Mouse (Mus musculus): Measurements from ENCODE around the gene Nub1.

Nub1 gene

DNA sequence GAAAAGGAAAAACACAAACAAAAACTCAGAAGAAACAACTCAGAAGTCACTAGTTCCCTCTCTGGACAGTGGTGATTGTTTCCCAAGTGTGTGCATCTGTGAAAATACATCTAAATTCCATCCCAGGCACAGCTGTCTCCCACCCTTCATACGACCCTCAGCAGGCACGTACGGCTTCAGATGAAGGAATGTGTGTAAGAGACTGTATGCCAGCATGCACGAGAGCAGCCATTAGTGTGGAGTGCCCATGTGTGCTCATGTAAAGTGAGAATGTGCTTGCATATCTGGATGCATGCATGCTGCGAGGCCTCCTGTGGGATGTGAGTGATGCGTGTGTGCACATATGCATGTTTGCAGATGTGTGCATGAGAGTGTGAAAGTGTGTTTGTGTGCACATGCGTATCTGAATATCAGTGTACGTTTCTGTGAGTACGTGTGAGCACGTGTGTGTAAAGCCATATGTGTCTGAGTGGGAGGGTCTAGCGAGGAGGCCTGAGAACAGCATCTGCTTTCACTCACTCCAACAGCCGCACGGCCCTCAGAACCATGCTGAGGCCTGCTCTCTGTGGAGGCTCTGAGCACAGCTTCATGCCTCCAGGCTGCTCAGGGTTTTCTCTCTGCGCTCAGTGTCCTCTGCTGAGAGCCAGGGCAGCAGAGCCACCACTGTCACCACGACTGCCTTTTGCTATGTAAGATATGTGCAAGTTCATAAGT, 56.0 kb downstream of the Nub1 start:
- no peak for DNase-seq (ENCODE audit: low read depth)

- DNase-seq (ENCODE audit: low read depth), result no peak
These were observed 58.6 kb downstream of the Nub1 start for GRCm38 (mm10) chr5:24743956-24744355.

DNA sequence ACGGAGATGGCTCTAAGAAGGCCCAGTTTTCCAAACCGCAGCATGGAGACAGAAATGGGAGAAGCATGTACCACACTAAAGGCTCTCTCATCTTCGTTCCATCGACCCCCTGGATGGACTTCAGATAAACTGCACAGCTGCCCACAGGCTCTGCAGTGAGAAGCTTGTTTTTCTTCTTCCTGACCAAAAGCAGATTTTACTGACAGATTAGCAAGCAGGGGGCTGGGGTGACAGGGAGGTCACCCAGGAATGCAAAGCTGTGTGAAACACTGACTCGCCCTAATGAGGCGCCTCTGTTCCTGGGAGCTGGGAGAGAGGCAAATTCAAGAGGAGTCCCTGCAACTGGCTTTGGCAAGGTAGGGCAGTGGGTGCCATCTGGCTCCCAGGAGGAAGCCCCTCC, 62.2 kb downstream of the Nub1 start:
- DNase-seq (ENCODE audit: low read depth), result no peak

DNA sequence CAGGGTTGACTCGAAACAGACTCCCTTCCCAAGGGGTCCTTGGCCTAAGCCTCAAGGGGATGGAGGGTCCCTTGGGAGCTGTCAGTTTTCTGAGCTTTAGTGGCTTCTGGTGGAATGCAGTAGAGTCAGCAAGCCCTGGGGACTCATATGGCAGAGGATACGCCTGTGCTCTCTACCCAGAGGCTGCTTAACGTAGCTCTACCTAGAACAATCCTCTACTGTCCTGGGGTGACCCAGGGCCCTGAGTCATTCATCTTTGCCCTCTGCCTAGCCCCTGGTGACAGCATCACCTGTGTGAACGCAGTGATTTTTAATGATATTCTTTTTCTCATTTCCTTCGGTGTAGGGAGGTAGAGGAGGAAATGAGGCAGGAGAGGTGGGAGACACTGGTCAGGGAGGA, 64.4 kb downstream of the Nub1 start:
- no peak for DNase-seq (ENCODE audit: low read depth)

DNA sequence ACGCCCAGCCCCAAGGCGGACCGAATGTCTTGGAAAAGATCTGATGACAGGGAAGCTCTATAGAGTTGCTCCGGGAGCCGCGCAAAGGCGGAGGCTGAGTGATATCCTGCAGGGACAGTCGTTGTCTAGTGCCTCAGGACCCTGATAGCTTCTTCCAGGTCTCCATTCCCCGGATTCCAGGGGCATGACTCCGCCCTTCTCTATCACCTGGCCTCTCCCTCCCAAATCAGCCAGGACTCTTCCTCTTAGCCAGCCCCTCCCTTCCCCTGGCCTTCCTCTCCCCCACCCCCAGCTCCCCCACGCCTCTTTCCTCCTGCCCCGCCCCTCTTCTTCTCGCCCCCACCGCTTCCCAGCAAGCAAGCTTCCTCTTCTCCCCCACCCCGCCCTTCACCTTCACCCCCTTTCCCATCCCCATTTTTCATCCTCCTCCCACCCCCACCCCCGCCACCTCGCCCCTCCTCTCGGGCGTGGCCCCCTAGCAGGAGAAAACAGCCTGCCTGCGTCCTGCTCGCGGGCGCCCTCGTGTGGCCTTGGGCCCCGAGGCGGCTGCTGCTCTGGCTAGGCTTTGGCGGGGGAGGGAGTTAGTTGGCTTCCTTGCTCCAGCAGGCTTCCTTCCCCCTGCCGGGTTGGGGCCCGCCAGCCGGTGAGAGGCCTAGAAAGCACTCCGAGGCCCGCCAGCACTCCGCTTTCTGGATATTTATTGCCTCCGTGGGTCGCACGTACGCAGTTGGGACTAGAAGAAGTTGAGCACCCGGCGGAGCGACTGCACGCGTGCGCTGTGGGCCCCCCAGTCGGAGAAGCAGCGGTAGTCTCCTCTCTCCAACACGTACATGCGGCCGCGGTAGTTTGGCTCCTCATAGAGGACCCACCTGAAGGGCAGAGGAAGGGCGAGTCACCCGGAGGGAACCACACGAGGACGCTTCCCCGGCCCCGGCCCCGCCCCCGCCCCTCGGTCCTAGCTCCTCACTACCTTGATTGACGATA, 65.3 kb downstream of the Nub1 start:
- peak; percentile 75 for DNase-seq (ENCODE audit: low read depth)

DNA sequence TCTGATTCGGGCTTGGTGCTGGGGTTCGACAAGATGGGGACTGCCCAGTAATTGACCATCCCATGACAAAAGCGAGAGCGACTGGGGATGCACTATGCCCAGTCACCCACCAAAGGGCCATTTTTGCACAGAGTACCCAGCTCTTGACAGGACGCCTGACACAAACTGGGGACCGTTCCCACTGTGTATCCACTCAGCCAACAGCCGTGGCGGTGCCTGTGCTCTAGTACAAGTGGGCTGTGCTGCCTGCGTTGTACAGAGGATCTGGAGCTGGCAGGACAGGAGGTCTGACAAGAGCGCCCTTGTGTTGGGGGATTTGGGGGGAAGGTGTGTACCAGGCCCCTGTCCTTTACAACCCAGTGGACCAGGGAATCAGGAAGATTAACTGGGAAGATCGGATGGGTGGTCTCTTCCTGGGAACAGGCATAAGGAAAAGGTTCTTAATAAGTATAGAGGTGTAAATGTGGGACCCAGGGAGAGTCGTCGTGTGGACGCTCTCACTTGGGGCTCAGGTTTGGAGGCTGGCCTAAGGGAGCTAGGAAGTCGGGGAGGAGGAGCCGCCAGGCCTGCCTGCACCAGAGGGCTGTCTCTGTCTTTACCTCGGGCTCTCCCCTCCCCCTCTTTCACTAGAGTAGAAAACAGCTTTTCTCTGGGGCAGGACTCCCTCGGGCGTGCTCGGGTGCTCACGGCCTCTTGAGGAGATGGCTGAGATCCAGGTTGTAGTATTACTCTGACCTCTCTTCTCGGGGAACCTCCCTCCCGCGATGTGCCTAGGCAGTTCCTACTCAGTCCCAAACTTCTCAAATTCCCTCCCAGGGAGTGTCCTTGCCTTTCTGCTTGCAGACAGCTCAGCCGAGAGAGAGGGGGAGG, 66.2 kb downstream of the Nub1 start:
- no peak for DNase-seq (ENCODE audit: low read depth)

DNA sequence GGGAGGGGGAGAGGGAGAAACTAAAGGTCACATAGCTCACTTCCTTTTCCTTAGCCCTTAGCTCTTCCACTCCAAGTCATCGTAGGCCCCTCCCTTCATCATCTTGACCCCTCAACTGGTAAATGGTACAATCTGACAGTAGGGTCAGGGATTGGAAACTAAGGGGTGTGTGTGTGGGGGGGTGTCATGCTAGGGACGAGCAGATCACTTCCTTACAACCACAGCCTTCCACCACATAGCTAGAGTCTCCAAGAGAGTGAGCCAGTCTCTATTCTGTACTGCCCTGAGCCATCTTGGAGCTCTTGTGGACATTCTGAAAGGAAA, 66.8 kb downstream of the Nub1 start:
- no peak for DNase-seq (ENCODE audit: low read depth)

DNA sequence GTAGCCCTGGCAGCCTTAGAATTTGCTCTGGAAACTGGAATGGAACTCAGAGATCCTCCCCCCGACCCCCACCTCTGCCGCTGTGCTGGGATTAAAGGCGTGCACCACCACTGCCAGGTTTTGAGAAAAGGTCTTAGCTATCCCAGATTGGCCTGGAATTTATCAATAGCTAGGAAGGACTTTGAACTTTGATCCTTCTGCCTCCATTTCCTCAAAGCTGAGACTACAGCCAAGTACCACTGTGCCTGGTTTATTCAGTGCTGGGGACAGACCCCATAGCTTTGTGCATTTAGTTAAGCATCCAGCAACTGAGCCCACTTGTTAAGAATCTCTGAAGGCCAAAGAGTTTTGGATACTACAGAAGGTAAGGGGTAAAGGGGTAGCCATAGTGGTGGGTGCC, 71.6 kb downstream of the Nub1 start:
- no peak for DNase-seq (ENCODE audit: low read depth)

DNA sequence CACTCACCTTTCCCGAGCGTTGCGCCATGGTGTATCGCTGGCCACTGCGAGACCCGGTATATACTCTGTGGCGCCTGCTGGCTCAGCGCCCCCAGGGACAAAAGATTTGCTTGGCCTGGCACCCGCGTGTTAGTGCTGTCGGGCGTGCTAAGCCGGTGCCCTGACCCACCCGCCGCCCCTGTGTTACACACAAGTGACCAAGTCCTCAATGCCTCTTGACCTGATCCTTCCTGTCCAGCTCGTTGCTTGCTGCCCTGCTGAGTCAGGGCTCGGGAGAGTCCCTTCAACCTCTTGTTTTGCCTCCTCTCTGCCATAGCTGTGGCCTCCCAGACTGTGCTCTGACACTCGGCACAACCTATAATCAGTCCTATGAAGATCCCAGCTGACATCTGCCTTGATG, 72.5 kb downstream of the Nub1 start, which contains the start of gene Crygn:
Crygn (minus strand) TSS at position 193 of the 400 bp plus-strand sequence.
- no peak for DNase-seq (ENCODE audit: low read depth)
